Mouse (Mus musculus): ENCODE measurements at regions not wholly inside any gene's neighbourhood (a gene's known extent, or its start where the extent isn't known, plus 50 kb on each side); places are given as distances from the start of the nearest gene placed in this dataset.

DNA sequence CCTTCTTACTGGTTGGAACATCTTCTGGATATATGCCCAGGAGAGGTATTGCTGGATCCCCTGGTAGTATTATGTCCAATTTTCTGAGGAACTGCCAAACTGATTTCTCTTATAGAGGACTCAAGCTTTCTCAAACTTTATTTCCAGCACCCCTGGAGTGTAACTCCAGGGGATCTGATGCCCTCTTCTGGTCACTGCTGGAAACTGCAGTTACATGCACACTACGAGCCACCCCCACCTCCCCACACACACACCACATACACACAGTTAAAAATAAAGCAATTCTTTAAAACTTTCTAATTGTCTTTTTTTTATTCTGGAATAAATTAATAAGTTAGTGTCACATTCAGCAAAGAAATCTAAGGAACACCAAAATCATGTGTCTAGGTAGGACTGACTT lies 589.9 kb upstream of the Hs6st1 start:
- Histone ChIP-seq H3K36me3 (replicated peaks; ENCODE audit: low read length) (no peaks in the 10 kb centered on the region), H3K4me1 (no peaks in the 10 kb centered on the region), H3K9me3 (peaks cover 19% of the 10 kb centered on the region), H3K27me3 (replicated peaks) (no peaks in the 10 kb centered on the region), H3K4me3 (replicated peaks) (no peak overlapping the region)
- TF ChIP-seq GATA1 (IDR thresholded peaks at IDR 0.05; ENCODE audit: borderline replicate concordance, low read length) (no peak), FLI1 (IDR thresholded peaks at IDR 0.05; ENCODE audit: low read length) (no peak)

GRCm38 (mm10) chr1:35495963-35496362 lies 572.2 kb upstream of the Hs6st1 start:
- H3K36me3 ChIP-seq (replicated peaks; ENCODE audit: low read length), result no peaks in the 10 kb centered on the region
- no peaks in the 10 kb centered on the region for H3K27me3 ChIP-seq (replicated peaks)
- H3K9me3 ChIP-seq, result peaks cover 4% of the 10 kb centered on the region; the same call in 1 of the 2 replicates
- no peak for TF ChIP-seq GATA1 (IDR thresholded peaks at IDR 0.05; ENCODE audit: borderline replicate concordance, low read length)
- H3K4me3 ChIP-seq (replicated peaks), result no peak overlapping the region
- H3K4me1 ChIP-seq, result no peaks in the 10 kb centered on the region

GRCm38 (mm10) chr1:35522951-35523350 lies 545.2 kb upstream of the Hs6st1 start:
- H3K9me3 ChIP-seq, result no peaks in the 10 kb centered on the region
- no peaks in the 10 kb centered on the region for H3K36me3 ChIP-seq (replicated peaks; ENCODE audit: low read length)
- no peaks in the 10 kb centered on the region for H3K4me1 ChIP-seq
- H3K4me3 ChIP-seq (replicated peaks), result no peak overlapping the region
- no peaks in the 10 kb centered on the region for H3K27me3 ChIP-seq (replicated peaks)
- TF ChIP-seq GATA1 (IDR thresholded peaks at IDR 0.05; ENCODE audit: borderline replicate concordance, low read length), result no peak
- no peak for TF ChIP-seq FLI1 (IDR thresholded peaks at IDR 0.05; ENCODE audit: low read length)

- Histone ChIP-seq H3K27me3 (replicated peaks) (no peaks in the 10 kb centered on the region), H3K9me3 (no peaks in the 10 kb centered on the region), H3K4me3 (replicated peaks) (no peak overlapping the region), H3K36me3 (replicated peaks; ENCODE audit: low read length) (no peaks in the 10 kb centered on the region), H3K4me1 (no peaks in the 10 kb centered on the region)
- no peak for TF ChIP-seq FLI1 (IDR thresholded peaks at IDR 0.05; ENCODE audit: low read length)
- no peak for TF ChIP-seq GATA1 (IDR thresholded peaks at IDR 0.05; ENCODE audit: borderline replicate concordance, low read length)
Observed at GRCm38 (mm10) chr1:35523790-35524362, 544.3 kb upstream of the Hs6st1 start.

GRCm38 (mm10) chr1:35524788-35525187 lies 543.4 kb upstream of the Hs6st1 start:
- no peaks in the 10 kb centered on the region for H3K36me3 ChIP-seq (replicated peaks; ENCODE audit: low read length)
- no peaks in the 10 kb centered on the region for H3K4me1 ChIP-seq
- no peaks in the 10 kb centered on the region for H3K9me3 ChIP-seq
- TF ChIP-seq FLI1 (IDR thresholded peaks at IDR 0.05; ENCODE audit: low read length) (no peak), GATA1 (IDR thresholded peaks at IDR 0.05; ENCODE audit: borderline replicate concordance, low read length) (no peak)
- H3K4me3 ChIP-seq (replicated peaks), result no peak overlapping the region
- H3K27me3 ChIP-seq (replicated peaks), result no peaks in the 10 kb centered on the region

- Histone ChIP-seq H3K4me1 (no peaks in the 10 kb centered on the region), H3K9me3 (peaks cover 2% of the 10 kb centered on the region; the same call in 1 of the 2 replicates), H3K36me3 (replicated peaks; ENCODE audit: low read length) (no peaks in the 10 kb centered on the region), H3K27me3 (replicated peaks) (no peaks in the 10 kb centered on the region), H3K4me3 (replicated peaks) (no peak overlapping the region)
- no peak for TF ChIP-seq FLI1 (IDR thresholded peaks at IDR 0.05; ENCODE audit: low read length)
- TF ChIP-seq GATA1 (IDR thresholded peaks at IDR 0.05; ENCODE audit: borderline replicate concordance, low read length), result no peak
Observed at GRCm38 (mm10) chr1:35527750-35528476, 540.3 kb upstream of the Hs6st1 start.

DNA sequence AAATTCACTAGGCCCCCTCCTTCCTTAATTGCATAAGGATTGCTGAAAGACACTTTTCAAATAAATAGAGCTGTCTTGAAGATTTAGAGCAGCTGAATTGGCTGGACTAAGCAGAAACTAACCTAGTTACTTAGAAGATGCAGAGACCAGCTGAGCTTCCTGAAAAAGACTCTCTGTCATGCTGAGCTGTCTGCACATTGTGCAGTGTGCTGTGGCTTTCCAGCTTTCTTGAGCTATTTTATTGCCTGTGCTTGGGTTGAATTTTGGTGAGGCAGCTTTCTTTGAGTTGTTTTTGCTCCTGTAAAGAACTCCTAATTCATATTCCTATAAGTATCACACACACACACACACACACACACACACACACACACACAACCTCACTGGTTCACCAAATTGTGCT lies 532.7 kb upstream of the Hs6st1 start:
- Histone ChIP-seq H3K9me3 (peaks cover 13% of the 10 kb centered on the region; the same call in 1 of the 2 replicates), H3K4me1 (no peaks in the 10 kb centered on the region), H3K36me3 (replicated peaks; ENCODE audit: low read length) (no peaks in the 10 kb centered on the region), H3K27me3 (replicated peaks) (no peaks in the 10 kb centered on the region), H3K4me3 (replicated peaks) (no peak overlapping the region)
- TF ChIP-seq GATA1 (IDR thresholded peaks at IDR 0.05; ENCODE audit: borderline replicate concordance, low read length) (no peak), FLI1 (IDR thresholded peaks at IDR 0.05; ENCODE audit: low read length) (no peak)

DNA sequence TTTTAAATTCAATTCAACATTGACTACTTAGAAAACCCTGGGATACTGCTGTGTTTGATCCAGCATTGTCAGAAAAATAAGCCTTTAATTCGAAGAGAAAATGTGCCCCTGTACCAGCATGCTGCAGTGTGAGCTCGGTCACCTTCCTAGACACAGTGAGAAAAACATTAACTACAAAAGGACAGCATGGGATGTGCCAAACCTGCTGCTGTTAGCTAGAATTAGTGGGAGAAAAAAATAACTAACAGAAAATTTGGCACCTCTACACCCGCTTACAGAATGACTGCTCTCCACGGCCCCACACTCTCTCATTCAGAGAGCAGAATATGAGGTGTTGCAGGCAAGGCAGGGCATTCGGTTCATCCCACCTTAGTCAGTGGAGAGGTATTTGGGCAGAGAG lies 531.9 kb upstream of the Hs6st1 start:
- H3K36me3 ChIP-seq (replicated peaks; ENCODE audit: low read length), result no peaks in the 10 kb centered on the region
- no peak overlapping the region for H3K4me3 ChIP-seq (replicated peaks)
- peaks cover 19% of the 10 kb centered on the region; the same call in 1 of the 2 replicates for H3K9me3 ChIP-seq
- no peaks in the 10 kb centered on the region for H3K27me3 ChIP-seq (replicated peaks)
- H3K4me1 ChIP-seq, result no peaks in the 10 kb centered on the region
- no peak for TF ChIP-seq GATA1 (IDR thresholded peaks at IDR 0.05; ENCODE audit: borderline replicate concordance, low read length)

GRCm38 (mm10) chr1:35548845-35549244 lies 519.4 kb upstream of the Hs6st1 start:
- H3K27me3 ChIP-seq (replicated peaks), result no peaks in the 10 kb centered on the region
- H3K36me3 ChIP-seq (replicated peaks; ENCODE audit: low read length), result no peaks in the 10 kb centered on the region
- H3K9me3 ChIP-seq, result no peaks in the 10 kb centered on the region
- no peaks in the 10 kb centered on the region for H3K4me1 ChIP-seq
- H3K4me3 ChIP-seq (replicated peaks), result no peak overlapping the region
- TF ChIP-seq FLI1 (IDR thresholded peaks at IDR 0.05; ENCODE audit: low read length) (no peak), GATA1 (IDR thresholded peaks at IDR 0.05; ENCODE audit: borderline replicate concordance, low read length) (no peak)

DNA sequence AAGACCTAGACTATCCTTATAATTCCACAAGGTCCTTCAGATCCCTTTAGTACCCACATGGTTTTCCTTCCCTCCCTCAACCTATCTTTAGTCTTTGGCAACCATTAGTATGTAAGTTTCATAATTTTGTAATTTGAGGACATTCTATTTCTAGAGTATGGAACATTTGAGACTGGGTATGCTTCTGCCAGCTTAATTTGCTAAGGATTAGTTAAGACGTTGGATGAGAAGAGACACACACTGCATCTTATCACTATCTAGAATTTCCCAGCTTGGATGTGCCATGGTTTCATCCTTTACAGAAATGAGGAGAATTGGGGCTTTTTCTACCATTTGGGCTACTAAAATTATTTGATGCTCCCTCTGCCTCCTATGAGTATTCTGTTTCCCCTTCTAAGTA lies 516.7 kb upstream of the Hs6st1 start:
- Histone ChIP-seq H3K36me3 (replicated peaks; ENCODE audit: low read length) (no peaks in the 10 kb centered on the region), H3K9me3 (no peaks in the 10 kb centered on the region), H3K27me3 (replicated peaks) (no peaks in the 10 kb centered on the region), H3K4me3 (replicated peaks) (no peak overlapping the region), H3K4me1 (no peaks in the 10 kb centered on the region)
- TF ChIP-seq GATA1 (IDR thresholded peaks at IDR 0.05; ENCODE audit: borderline replicate concordance, low read length), result no peak
- TF ChIP-seq FLI1 (IDR thresholded peaks at IDR 0.05; ENCODE audit: low read length), result no peak

Data from megakaryocyte, embryonic 14.5 days (primary cell).